Mouse (Mus musculus): ENCODE measurements around the gene Plbd1. TPM values are rescaled to one million over a fixed set of nuclear protein-coding genes. Genes with fewer than 3 reads are reported as not detected.

Plbd1 gene
- polyA plus RNA-seq, 1 experiment from 2014 or later, result 1.3 TPM

GRCm38 (mm10) chr6:136646207-136646606 lies 15.5 kb downstream of the Plbd1 start:
- Histone ChIP-seq H3K36me3 (no peaks in the 10 kb centered on the region), H3K4me1 (replicated peaks) (no peaks in the 10 kb centered on the region; the same call in 1 of the 2 replicates), H3K9ac (no peak overlapping the region), H3K27me3 (no peaks in the 10 kb centered on the region), H3K27ac (replicated peaks) (no peak overlapping the region), H3K4me2 (no peak overlapping the region), H3K4me3 (no peak overlapping the region), H3K9me3 (no peaks in the 10 kb centered on the region)
- 32% methylated on average over 6 of the region's 6 CpGs for WGBS
- ATAC-seq (ENCODE audit: low FRiP score, low read depth), result no peak

- WGBS, result 53% methylated on average over 9 of the region's 9 CpGs
- ATAC-seq (ENCODE audit: low FRiP score, low read depth), result no peak
- Histone ChIP-seq H3K4me3 (no peak overlapping the region), H3K9ac (no peak overlapping the region), H3K4me1 (replicated peaks) (no peaks in the 10 kb centered on the region; the same call in 1 of the 2 replicates), H3K27me3 (no peaks in the 10 kb centered on the region), H3K27ac (replicated peaks) (no peak overlapping the region), H3K36me3 (no peaks in the 10 kb centered on the region), H3K9me3 (no peaks in the 10 kb centered on the region), H3K4me2 (no peak overlapping the region)
Measured at GRCm38 (mm10) chr6:136645754-136646153, 16.0 kb downstream of the Plbd1 start.

- 92% methylated on average over 2 of the region's 2 CpGs for WGBS
- H3K9me3 ChIP-seq, result no peaks in the 10 kb centered on the region
- no peak overlapping the region for H3K4me3 ChIP-seq
- H3K36me3 ChIP-seq, result no peaks in the 10 kb centered on the region
- no peak overlapping the region for H3K4me2 ChIP-seq
- no peaks in the 10 kb centered on the region; the same call in 1 of the 2 replicates for H3K4me1 ChIP-seq (replicated peaks)
- ATAC-seq (ENCODE audit: low FRiP score, low read depth), result no peak
- no peak overlapping the region for H3K9ac ChIP-seq
- no peak overlapping the region for H3K27ac ChIP-seq (replicated peaks)
- no peaks in the 10 kb centered on the region for H3K27me3 ChIP-seq
Measured at GRCm38 (mm10) chr6:136644171-136644570, 17.6 kb downstream of the Plbd1 start.

GRCm38 (mm10) chr6:136634982-136635381 lies 26.7 kb downstream of the Plbd1 start:
- WGBS, result 78% methylated on average over 3 of the region's 3 CpGs
- no peak for ATAC-seq (ENCODE audit: low FRiP score, low read depth)

GRCm38 (mm10) chr6:136633719-136634118 lies 28.0 kb downstream of the Plbd1 start:
- no peak overlapping the region for H3K4me3 ChIP-seq
- H3K36me3 ChIP-seq, result no peaks in the 10 kb centered on the region
- H3K9ac ChIP-seq, result no peak overlapping the region
- H3K4me2 ChIP-seq, result no peak overlapping the region
- no peak for ATAC-seq (ENCODE audit: low FRiP score, low read depth)
- H3K27me3 ChIP-seq, result no peaks in the 10 kb centered on the region
- H3K9me3 ChIP-seq, result no peaks in the 10 kb centered on the region
- WGBS, result 84% methylated on average over 6 of the region's 6 CpGs
- H3K4me1 ChIP-seq (replicated peaks), result no peaks in the 10 kb centered on the region
- H3K27ac ChIP-seq (replicated peaks), result no peak overlapping the region

More at GRCm38 (mm10) chr6:136634982-136635381, 26.7 kb downstream of the Plbd1 start:
- H3K27me3 ChIP-seq, result no peaks in the 10 kb centered on the region
- no peak overlapping the region for H3K4me3 ChIP-seq
- no peak overlapping the region for H3K4me2 ChIP-seq
- H3K4me1 ChIP-seq (replicated peaks), result no peaks in the 10 kb centered on the region
- no peak overlapping the region for H3K27ac ChIP-seq (replicated peaks)
- H3K9me3 ChIP-seq, result no peaks in the 10 kb centered on the region
- no peaks in the 10 kb centered on the region for H3K36me3 ChIP-seq
- no peak overlapping the region for H3K9ac ChIP-seq

GRCm38 (mm10) chr6:136633154-136633553 lies 28.6 kb downstream of the Plbd1 start:
- Histone ChIP-seq H3K27me3 (no peaks in the 10 kb centered on the region), H3K9ac (no peak overlapping the region), H3K36me3 (no peaks in the 10 kb centered on the region), H3K4me1 (replicated peaks) (no peaks in the 10 kb centered on the region), H3K4me3 (no peak overlapping the region), H3K4me2 (no peak overlapping the region), H3K9me3 (no peaks in the 10 kb centered on the region), H3K27ac (replicated peaks) (no peak overlapping the region)
- 89% methylated on average over 3 of the region's 3 CpGs for WGBS
- no peak for ATAC-seq (ENCODE audit: low FRiP score, low read depth)

- no peak overlapping the region for H3K9ac ChIP-seq
- H3K4me1 ChIP-seq (replicated peaks), result no peaks in the 10 kb centered on the region
- WGBS, result 88% methylated on average over 13 of the region's 13 CpGs
- no peak overlapping the region for H3K4me2 ChIP-seq
- H3K4me3 ChIP-seq, result no peak overlapping the region
- ATAC-seq (ENCODE audit: low FRiP score, low read depth), result no peak
- H3K36me3 ChIP-seq, result no peaks in the 10 kb centered on the region
- no peak overlapping the region for H3K27ac ChIP-seq (replicated peaks)
- H3K27me3 ChIP-seq, result no peaks in the 10 kb centered on the region
- no peaks in the 10 kb centered on the region for H3K9me3 ChIP-seq
Measured at GRCm38 (mm10) chr6:136631945-136632534, 29.7 kb downstream of the Plbd1 start.

GRCm38 (mm10) chr6:136631519-136631918 lies 30.2 kb downstream of the Plbd1 start:
- ATAC-seq (ENCODE audit: low FRiP score, low read depth), result no peak
- Histone ChIP-seq H3K4me2 (no peak overlapping the region), H3K36me3 (no peaks in the 10 kb centered on the region), H3K4me1 (replicated peaks) (no peaks in the 10 kb centered on the region), H3K27ac (replicated peaks) (no peak overlapping the region), H3K27me3 (no peaks in the 10 kb centered on the region), H3K4me3 (no peak overlapping the region), H3K9ac (no peak overlapping the region), H3K9me3 (no peaks in the 10 kb centered on the region)
- WGBS, result 95% methylated on average over 8 of the region's 8 CpGs

GRCm38 (mm10) chr6:136629639-136630038 lies 32.1 kb downstream of the Plbd1 start:
- no peak for ATAC-seq (ENCODE audit: low FRiP score, low read depth)
- Histone ChIP-seq H3K4me2 (no peak overlapping the region), H3K4me3 (no peak overlapping the region), H3K27ac (replicated peaks) (no peak overlapping the region), H3K27me3 (no peaks in the 10 kb centered on the region), H3K9me3 (no peaks in the 10 kb centered on the region), H3K36me3 (no peaks in the 10 kb centered on the region), H3K9ac (no peak overlapping the region), H3K4me1 (replicated peaks) (no peaks in the 10 kb centered on the region)
- 91% methylated on average over 5 of the region's 5 CpGs for WGBS

GRCm38 (mm10) chr6:136625421-136625820 lies 36.3 kb downstream of the Plbd1 start:
- H3K4me2 ChIP-seq, result no peak overlapping the region
- H3K4me1 ChIP-seq (replicated peaks), result no peaks in the 10 kb centered on the region
- no peaks in the 10 kb centered on the region for H3K36me3 ChIP-seq
- no peak overlapping the region for H3K27ac ChIP-seq (replicated peaks)
- ATAC-seq (ENCODE audit: low FRiP score, low read depth), result no peak
- no peak overlapping the region for H3K4me3 ChIP-seq
- H3K27me3 ChIP-seq, result no peaks in the 10 kb centered on the region
- H3K9me3 ChIP-seq, result no peaks in the 10 kb centered on the region
- H3K9ac ChIP-seq, result no peak overlapping the region
- WGBS, result 92% methylated on average over 12 of the region's 12 CpGs

- Histone ChIP-seq H3K27me3 (no peaks in the 10 kb centered on the region), H3K4me3 (no peak overlapping the region), H3K9ac (no peak overlapping the region), H3K9me3 (no peaks in the 10 kb centered on the region), H3K36me3 (no peaks in the 10 kb centered on the region), H3K4me1 (replicated peaks) (no peaks in the 10 kb centered on the region), H3K4me2 (no peak overlapping the region), H3K27ac (replicated peaks) (no peak overlapping the region)
- 53% methylated on average over 17 of the region's 17 CpGs for WGBS
- no peak; the same call in 1 of the 2 replicates for ATAC-seq (ENCODE audit: low FRiP score, low read depth)
Measured at GRCm38 (mm10) chr6:136620361-136621139, 41.2 kb downstream of the Plbd1 start.

GRCm38 (mm10) chr6:136614156-136614555 lies 47.6 kb downstream of the Plbd1 start:
- no peak overlapping the region for H3K9ac ChIP-seq
- WGBS, result 65% methylated on average over 3 of the region's 3 CpGs
- H3K9me3 ChIP-seq, result no peaks in the 10 kb centered on the region
- no peaks in the 10 kb centered on the region for H3K27me3 ChIP-seq
- H3K4me3 ChIP-seq, result no peak overlapping the region
- ATAC-seq (ENCODE audit: low FRiP score, low read depth), result peak; percentile 43
- no peaks in the 10 kb centered on the region for H3K4me1 ChIP-seq (replicated peaks)
- H3K4me2 ChIP-seq, result no peak overlapping the region
- H3K36me3 ChIP-seq, result peaks cover 14% of the 10 kb centered on the region
- no peak overlapping the region for H3K27ac ChIP-seq (replicated peaks)
